Mouse (Mus musculus) lung, postnatal 4 days (tissue): ENCODE measurements at regions not wholly inside any gene's neighbourhood (a gene's known extent, or its start where the extent isn't known, plus 50 kb on each side); places are given as distances from the start of the nearest gene placed in this dataset.
"Not testable (repeated sequence)": the region's sequence is repeated elsewhere in the genome, so short reads cannot be mapped to it uniquely, and the experiment has no call there.

ENCODE experiments used
- DNase-seq, 2 experiments: peaks; one replicate each; pipeline ENCODE4 v3.0.0; 2021

- DNase-seq: no peak
These were observed 881.8 kb downstream of the Gm9195 start for GRCm38 (mm10) chr14:71609698-71610301.

DNA sequence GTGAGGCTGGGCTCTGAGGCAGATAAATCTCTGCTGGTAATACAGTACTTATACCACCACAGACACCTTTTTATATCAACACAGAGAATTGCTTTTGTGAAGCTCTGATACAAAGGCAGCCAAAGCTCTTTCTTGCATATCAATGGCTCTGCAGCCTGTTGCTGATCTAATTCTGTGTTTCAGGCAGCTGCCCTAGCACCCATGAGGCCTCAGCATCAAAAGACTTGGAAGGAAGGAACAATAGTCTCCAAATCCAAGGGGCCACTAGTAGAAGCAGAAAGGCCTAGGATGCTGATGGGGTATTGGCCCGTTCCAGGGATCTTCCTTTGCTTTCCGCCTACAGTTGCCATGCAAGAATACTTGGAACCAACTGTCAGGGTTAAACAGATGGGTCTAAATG is 887.9 kb downstream of the Gm9195 start:
- DNase-seq: no peak

GRCm38 (mm10) chr14:71597859-71598258 is 893.8 kb downstream of the Gm9195 start:
- no peak for DNase-seq

DNA sequence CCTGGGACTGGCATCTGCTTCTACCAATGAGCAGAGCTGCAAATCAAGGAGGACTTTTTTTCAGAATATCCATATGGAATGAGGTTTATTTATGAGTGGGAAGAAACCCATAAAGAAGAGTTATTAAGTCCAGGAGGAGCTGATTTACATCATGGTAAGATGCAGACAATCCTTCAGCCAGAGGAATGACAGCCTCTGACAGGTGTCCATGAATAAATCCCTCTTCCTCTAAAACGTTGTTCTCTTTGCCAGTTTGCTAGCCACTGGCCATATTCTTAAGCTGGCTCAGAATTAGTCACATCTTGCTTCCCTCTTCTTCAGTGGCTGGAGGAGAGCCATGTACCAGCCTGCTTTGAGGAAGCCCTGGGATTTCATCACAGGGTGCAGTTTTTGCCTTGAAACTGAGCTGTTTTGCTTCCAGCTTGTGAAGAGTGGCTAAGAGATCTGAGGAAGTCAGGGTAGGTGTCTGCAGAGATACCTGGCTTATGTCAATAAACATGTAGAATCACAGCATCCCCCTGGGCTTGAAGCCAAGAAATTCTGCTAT is 902.9 kb downstream of the Gm9195 start:
- DNase-seq: no peak

DNA sequence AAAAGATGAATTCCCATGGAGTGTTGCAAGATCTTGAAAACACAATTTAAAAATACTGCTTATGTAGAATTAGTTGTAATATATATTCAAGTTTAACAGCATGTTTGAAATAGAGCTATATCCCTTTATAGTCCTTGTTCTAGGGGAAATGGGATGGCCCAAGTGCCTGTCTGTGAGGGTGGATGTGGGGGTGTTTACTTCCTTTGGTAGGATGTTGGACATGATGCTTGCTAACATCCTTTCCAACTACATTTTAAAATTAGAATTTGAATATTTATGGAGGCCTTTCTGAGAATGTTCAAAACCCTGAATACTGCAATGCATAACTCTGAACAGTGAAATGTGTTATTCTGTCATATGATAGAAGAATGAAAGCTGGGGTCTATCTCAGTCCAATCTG is 903.6 kb downstream of the Gm9195 start:
- no peak for DNase-seq

DNA sequence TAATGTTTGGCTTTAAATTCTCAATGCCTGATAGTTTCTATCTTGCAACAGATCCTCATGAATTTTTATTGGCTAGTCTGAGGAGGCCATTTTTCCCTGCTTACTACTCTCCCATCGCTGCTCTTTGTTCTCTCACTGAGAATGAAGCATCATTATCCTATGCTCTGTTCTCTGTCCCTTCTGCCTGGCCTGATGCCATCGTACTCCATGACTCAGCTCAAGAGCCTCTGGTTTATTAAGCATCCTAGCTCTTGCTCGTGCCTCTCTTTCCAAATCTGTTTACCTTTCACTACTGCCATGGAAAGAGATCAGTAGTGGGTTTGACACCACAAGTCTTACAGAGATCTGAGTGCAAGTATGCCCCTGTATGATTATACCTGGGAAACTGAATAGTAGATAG is 926.8 kb downstream of the Gm9195 start:
- no peak for DNase-seq

DNA sequence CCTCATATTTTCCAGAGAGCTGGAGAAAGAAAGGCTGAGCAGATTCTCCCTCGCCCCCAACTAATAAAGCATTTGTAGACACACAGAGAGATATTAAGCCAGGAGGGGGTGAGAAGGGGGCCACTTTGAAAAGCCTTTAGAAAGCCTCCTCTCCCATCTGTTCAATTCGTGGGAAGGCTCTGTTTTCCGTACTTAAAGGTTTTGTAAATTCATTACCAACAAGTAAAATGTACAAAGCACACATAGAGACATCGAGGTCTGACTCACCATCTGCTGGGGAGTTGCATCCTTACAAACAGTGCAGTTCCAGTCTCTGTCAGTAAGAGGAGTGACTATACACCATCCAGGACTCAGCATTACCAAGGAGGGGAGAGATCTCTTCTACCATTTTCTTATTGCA is 929.7 kb downstream of the Gm9195 start:
- no peak for DNase-seq

DNA sequence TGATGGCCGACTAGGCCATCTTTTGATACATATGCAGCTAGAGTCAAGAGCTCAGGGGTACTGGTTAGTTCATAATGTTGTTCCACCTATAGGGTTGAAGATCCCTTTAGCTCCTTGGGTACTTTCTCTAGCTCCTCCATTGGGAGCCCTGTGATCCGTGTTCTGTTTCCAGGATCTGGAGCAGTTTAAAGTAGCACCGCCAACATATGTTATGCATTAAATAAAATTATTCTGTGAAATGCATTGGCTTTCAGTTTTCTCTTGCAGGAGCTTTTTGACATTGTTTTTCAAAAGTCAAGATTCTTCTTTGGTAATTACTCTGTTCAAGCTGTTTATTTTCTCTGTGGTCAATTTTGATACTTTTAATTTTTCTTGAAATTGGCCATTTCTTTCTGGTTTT is 937.3 kb downstream of the Gm9195 start:
- DNase-seq: not testable (repeated sequence)

- no peak for DNase-seq
These were observed 943.9 kb upstream of the Fam160b2 start for GRCm38 (mm10) chr14:71543580-71543979.

DNA sequence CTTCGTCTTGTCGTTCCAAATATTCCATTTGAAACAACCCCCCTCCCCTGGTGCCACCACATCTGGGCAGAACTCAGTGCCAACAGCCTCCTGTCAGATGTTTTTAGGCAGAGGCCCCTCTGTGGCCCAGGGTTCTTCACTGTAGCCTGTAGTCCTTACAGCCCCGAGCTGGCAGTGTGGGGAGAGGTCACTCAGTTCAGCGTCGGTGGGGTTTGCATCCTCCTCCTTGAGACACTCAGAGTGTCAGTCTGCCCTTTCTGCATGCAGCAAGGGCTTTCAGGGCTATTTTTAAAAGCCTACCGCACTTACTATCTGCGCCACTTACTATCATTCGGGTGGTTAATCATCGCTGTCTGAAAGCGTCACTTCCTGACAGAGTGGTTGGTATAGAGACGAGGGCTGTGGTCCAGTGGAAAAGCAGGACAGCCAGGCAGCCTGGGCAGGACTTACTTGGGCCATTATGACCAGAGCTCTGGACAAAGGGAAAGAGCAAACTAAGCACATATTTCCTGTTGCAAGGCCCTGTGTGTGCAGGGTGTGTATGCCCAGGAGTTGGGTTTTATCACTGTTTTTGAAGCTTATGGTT is 932.5 kb upstream of the Fam160b2 start:
- DNase-seq: no peak

DNA sequence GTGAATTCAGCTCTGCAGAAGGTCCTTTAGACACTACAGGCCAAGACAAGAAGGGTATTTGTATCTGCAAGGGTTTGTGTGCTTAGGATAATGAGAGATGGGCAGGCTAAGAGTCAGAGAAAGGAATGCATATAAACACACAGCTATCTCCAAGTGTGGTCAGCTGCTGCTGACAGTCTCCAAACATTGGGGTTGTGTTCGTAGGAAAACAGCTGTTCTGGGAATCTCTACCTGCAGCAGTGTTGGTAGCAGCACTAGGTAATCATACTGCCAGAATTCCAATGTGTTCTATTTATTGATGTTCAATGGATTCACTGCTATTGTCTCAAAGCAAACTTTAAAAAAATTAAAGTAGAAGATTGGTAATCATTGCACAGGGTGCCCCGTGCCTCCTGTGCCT is 931.7 kb upstream of the Fam160b2 start:
- DNase-seq: no peak

GRCm38 (mm10) chr14:71530421-71530820 is 930.8 kb upstream of the Fam160b2 start:
- DNase-seq: peak in 1 of 2 experiments; percentile 6

GRCm38 (mm10) chr14:71518541-71518940 is 918.9 kb upstream of the Fam160b2 start:
- DNase-seq: no peak

DNA sequence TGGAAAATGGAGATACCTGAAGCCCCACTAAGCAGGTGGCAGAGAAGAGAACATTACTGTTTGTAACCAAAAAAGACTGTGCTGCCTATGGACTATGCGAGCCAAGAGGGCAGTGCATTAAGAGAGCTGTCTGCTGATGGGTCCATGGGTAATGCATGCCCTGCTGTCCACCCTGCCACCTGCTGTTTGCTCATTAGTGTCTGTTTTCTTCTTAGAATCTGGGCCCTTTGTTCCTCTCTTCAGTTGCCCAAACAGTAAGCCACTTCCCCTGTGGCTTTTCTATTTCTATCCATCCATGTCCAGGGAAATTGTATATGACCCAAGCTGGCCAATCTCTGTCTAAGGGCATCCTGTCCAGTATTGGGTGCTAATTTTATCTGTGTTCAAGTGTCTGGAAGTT is 901.2 kb upstream of the Fam160b2 start:
- no peak for DNase-seq

DNA sequence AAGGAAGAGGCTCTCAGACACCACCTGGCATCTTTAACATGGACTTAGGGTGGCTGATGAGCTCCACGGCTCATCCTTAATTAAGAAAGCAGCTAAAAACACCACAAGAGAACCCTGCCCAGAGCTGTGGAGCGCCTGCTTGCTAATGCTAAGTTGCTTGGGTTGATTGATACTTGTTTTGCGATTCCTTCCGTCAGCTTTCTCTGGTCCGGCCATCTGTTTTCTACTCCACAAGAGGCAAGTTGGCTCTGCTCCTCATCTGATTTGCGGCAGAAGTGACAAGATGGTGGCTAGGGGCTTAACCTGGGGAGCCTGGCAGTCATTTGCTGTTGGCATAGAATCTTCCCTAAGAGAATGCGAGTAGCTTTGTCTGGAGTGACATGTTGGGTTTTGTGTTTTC is 891.6 kb upstream of the Fam160b2 start:
- DNase-seq: no peak

DNA sequence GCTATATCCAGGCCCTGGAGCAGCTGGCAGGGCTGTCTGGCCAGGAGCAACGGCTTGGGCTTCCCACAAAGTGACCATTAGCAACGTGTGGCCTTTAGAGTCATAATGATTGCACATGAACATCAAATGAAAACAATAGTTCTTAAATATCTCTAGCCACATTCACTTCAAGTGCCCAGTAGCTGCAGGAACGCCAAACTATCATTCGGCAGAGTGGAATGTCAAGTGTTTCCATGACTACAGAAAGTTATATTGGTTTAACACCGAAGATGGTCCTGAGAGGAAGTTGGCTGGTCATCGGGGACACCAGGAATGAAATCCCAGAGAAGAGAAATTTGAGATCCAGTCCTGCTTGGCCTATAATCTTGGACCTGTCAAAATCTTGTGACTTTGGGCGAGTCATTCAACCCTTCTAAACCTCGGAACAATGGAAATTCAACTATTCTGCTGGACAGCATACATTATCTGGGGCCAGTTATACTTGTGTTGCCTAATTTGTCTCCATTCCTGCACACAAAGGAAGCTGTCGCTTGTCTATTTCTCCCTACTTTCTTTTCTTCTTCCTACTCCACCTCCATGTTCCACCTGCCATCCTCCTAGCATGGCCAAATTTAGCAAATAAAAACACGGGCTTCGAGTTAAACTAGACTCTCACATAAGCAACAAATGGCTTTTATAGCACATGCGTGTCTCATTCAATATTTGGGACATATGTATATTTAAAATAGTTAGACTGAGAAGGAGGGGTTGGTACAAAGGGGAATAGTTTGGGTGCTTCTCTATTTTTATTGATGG is 886.7 kb upstream of the Fam160b2 start:
- no peak for DNase-seq

DNA sequence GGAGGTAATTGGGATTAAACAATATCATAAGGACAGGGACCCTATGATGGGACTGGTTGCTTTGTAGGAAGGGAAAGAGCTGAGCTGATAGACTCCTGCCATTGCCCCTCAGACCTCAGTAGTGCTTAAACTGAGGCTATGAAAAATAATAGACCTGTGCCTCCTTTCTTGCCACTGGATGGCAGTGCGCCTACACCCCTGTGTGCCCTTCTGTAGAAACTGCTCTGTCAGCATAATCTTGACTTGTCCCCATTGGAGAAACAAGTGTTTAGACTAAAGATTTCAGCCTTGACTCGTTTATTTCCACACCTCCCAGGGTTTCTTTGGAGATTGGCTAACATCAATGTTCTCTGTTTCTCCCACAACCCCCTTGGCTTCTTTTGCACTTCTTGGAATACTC is 876.0 kb upstream of the Fam160b2 start:
- no peak for DNase-seq

GRCm38 (mm10) chr14:71473907-71474306 is 874.3 kb upstream of the Fam160b2 start:
- DNase-seq: no peak

DNA sequence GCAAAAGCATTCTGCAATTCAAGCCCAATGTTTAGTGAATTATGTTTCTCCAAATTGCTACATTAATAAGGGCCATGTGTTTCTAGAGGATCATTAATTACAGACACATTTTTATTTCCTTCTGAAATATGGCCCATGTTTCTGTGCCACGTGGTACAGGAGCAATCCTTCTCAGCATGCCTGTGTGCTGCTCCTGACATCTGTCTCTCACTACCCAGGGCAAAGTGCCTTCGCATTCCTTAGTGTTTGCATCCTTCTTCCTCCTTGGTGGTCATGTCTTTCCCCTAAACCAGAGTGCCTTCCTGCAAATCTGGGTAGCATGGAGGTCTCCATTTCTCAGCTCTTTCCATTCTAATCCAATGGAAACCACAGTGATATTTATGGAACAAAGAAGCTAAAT is 832.7 kb upstream of the Fam160b2 start:
- DNase-seq: no peak
